Mouse (Mus musculus) intestine, postnatal 0 days (tissue): Measurements from ENCODE around the gene Taf1b. TPM values are rescaled to one million over a fixed set of nuclear protein-coding genes. Genes with fewer than 3 reads are reported as not detected.
"Not testable (repeated sequence)": the region's sequence is repeated elsewhere in the genome, so short reads cannot be mapped to it uniquely, and the experiment has no call there.

Source experiments
- ATAC-seq: fragments of 200-750 bp; cut with Nextera tagmentation; 2 replicates; pipeline ENCODE4 v1.8.0; 2017; ENCODE audit warnings: mild to moderate bottlenecking, moderate TSS enrichment, moderate library complexity
- H3K27ac ChIP-seq: fragments of 300-500 bp; sonication (generic); 2 replicates; pipeline ENCODE4 v1.5.1; 2014; ENCODE audit warnings: mild to moderate bottlenecking, low read depth, low read length, moderate library complexity
- H3K27me3 ChIP-seq: fragments of 300-500 bp; sonication (generic); replicated peaks from 2 replicates; pipeline ENCODE4 v1.6.1; 2014; ENCODE audit warnings: low read length, mixed read lengths; ENCODE audit not compliant: control insufficient read depth, insufficient read depth
- H3K36me3 ChIP-seq: fragments of 300-500 bp; sonication (generic); 2 replicates; pipeline ENCODE4 v1.6.1; 2014; ENCODE audit warnings: mild to moderate bottlenecking, moderate library complexity; ENCODE audit not compliant: control insufficient read depth, insufficient read depth
- H3K4me1 ChIP-seq: fragments of 300-500 bp; sonication (generic); replicated peaks from 2 replicates; pipeline ENCODE4 v1.6.1; 2014; ENCODE audit warnings: antibody characterized with exemption, low read length, mixed read lengths; ENCODE audit not compliant: control insufficient read depth, insufficient read depth
- H3K4me2 ChIP-seq: fragments of 300-500 bp; sonication (generic); replicated peaks from 2 replicates; pipeline ENCODE4 v1.6.1; 2014; ENCODE audit warnings: low read depth, mild to moderate bottlenecking, moderate library complexity
- H3K4me3 ChIP-seq: fragments of 300-500 bp; sonication (generic); 2 replicates; pipeline ENCODE4 v1.5.1; 2014; ENCODE audit warnings: low read depth, low read length
- H3K9ac ChIP-seq: fragments of 300-500 bp; sonication (generic); 2 replicates; pipeline ENCODE4 v1.6.1; 2014; ENCODE audit warnings: mild to moderate bottlenecking, low read depth, low read length
- H3K9me3 ChIP-seq: fragments of 300-500 bp; sonication (generic); 2 replicates; pipeline ENCODE4 v1.6.1; 2016; ENCODE audit warnings: mixed run types; ENCODE audit not compliant: control insufficient read depth
- CTCF ChIP-seq: sonication (generic); IDR thresholded peaks from 2 replicates; pipeline ENCODE4 v1.5.1; 2016; ENCODE audit warnings: low read depth, mild to moderate bottlenecking, control low read depth, antibody characterized with exemption, moderate library complexity
- WGBS: fragments of 180-500 bp; shearing (Covaris S2); extraction: QIAGEN DNeasy Blood & Tissue Kit; methylation state at CpG from one replicate; pipeline ENCODE4 v1.1.7; 2014; 5-methylcytosine and 5-hydroxymethylcytosine counted together
- polyA plus RNA-seq: library from polyadenylated mRNA; unstranded; fragments of >200 nt; fragmentation: Nextera tagmentation; extraction: Ambion mirVana; gene quantifications from 2 replicates; pipeline ENCODE4 v1.2.1, GENCODE M21; 2015

The Taf1b gene
- polyA plus RNA-seq: 10.3 and 10.4 TPM in 2 replicates

DNA sequence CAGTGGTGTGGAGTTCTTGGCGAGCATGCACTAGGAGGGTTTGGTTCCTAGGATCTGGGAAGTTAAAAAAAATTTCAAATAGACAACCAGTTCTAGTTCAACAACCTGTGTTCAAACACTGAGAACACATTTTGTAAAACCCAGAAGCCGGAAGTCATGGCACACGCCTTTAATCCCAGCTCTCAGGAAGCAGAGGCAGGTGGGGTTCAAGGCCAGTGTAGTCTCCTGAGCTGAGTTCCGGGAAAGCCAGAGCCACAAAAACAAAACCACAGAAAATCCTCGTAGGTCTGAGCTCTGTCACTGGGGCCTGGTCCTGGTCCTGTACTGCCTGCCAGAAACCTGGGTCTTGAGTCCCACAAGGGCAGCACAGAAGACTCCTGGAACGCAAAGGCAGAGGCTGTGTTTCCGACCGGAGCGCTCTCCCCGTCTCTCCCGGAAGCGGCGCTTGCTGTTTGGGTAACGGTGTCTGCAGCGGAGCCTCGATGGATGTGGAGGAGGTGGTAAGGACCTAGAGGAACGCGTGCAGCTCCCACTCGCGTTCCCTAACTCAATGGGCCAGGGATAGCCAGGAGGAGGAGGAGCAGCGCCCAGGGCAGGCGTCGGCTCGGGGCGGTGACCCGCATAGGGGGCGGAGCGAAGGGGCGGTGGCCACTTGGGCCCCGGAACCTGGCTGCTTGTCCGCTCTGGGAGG lies at the start of gene Taf1b:
Gene Taf1b, plus strand, starts transcription at position 210 of the 691 bp plus-strand sequence.
- Histone ChIP-seq H3K4me2 (peak within 1 kb of the TSS; percentile 68), H3K9me3 (no peaks in the 10 kb centered on the region), H3K27me3 (no peaks in the 10 kb centered on the region), H3K4me1 (no peaks in the 10 kb centered on the region), H3K27ac (no peak within 1 kb of the TSS), H3K9ac (peak within 1 kb of the TSS; percentile 48), H3K4me3 (peak within 1 kb of the TSS; percentile 73), H3K36me3 (no peaks in the 10 kb centered on the region)
- peak; percentile 88 for ATAC-seq
- 6% methylated on average over 31 of the region's 31 CpGs for WGBS
- TF ChIP-seq CTCF: no peak

- Histone ChIP-seq H3K27me3 (no peaks in the 10 kb centered on the region), H3K27ac (no peak overlapping the region), H3K4me3 (no peak overlapping the region), H3K9me3 (no peaks in the 10 kb centered on the region), H3K36me3 (no peaks in the 10 kb centered on the region), H3K9ac (no peak overlapping the region), H3K4me1 (no peaks in the 10 kb centered on the region), H3K4me2 (no peak overlapping the region)
- 87% methylated on average over 10 of the region's 10 CpGs for WGBS
- no peak for ATAC-seq
- TF ChIP-seq CTCF: no peak
Observed at GRCm38 (mm10) chr12:24460406-24460805, 37.8 kb upstream of the Taf1b start.

DNA sequence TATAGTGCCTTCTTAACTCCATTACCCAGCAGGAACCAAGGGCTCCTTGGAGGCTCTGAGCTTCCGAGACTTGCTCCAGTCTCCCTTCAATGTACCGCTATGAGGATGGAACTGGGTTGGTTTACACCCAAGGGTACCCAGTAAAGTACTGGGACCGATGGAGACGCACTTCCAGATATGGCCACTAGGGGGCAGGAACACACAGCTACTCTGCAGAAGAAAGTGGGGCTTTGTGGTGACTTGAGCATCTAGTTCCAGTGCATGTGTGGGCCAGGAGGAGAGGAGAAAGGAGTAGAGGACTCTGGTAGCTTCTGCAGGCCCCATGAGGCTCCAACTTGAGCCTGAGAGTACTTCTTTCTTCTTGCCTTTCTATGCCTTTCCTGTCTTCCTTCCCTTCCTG lies 36.0 kb upstream of the Taf1b start:
- not testable (repeated sequence) for H3K9ac ChIP-seq, H3K27me3 ChIP-seq, ATAC-seq, H3K9me3 ChIP-seq, H3K27ac ChIP-seq, H3K4me2 ChIP-seq, H3K4me1 ChIP-seq, H3K4me3 ChIP-seq, H3K36me3 ChIP-seq
- 36% methylated on average over 4 of the region's 4 CpGs for WGBS
- peak; percentile 71 for TF ChIP-seq CTCF

DNA sequence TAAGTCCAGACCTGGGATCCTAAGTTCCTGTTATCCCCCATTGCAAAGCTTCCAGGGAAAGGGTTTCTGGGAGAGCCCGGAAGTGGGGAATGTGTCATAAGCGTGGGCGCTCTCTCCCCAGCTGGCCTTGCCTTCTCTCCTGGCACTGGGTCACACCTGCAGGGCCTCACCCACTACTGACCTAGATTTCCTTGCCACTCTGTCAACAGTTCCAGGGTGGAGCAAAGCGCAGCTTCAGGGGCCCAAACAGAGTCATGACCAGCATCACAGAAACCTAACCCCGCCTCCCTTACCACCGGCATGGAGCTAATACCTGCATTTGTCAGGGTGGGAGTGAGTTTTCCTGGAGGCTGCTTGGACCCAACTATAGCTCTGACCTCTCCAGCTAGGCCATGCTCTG lies 34.7 kb upstream of the Taf1b start:
- not testable (repeated sequence) for H3K36me3 ChIP-seq, H3K27ac ChIP-seq
- ATAC-seq: peak; percentile 78

DNA sequence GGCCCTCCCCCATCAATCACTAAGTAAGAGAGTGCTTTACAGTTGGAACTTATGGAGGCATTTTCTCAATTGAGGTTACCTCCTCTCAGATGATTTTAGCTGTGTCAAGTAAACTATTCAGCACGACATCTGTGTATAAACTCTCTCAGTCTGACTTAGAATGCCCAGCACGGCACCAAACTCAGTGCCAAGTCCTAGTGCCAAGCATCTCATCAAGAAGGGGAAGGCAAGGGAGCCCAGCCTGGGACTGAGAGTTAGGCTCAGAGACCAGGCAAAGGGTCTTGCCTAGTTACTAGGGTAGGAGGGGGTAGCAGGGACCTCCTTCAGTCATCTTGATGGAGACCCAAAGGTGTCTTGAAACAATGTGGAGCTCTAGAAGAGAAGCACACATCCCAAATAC lies 29.2 kb upstream of the Taf1b start:
- Histone ChIP-seq H3K27ac (no peak overlapping the region), H3K9ac (no peak overlapping the region), H3K36me3 (no peaks in the 10 kb centered on the region), H3K4me3 (no peak overlapping the region), H3K27me3 (no peaks in the 10 kb centered on the region), H3K4me2 (no peak overlapping the region), H3K9me3 (no peaks in the 10 kb centered on the region), H3K4me1 (no peaks in the 10 kb centered on the region)
- WGBS: 71% methylated on average over 2 of the region's 2 CpGs
- no peak for ATAC-seq
- TF ChIP-seq CTCF: no peak

More for the DNA sequence above, 34.7 kb upstream of the Taf1b start:
- H3K9ac ChIP-seq, H3K4me2 ChIP-seq, H3K4me1 ChIP-seq, H3K27me3 ChIP-seq, H3K9me3 ChIP-seq, H3K4me3 ChIP-seq: not testable (repeated sequence)
- 54% methylated on average over 6 of the region's 6 CpGs for WGBS

- no peaks in the 10 kb centered on the region for H3K4me1 ChIP-seq
- H3K27ac ChIP-seq: no peak overlapping the region
- 13% methylated on average over 4 of the region's 4 CpGs for WGBS
- TF ChIP-seq CTCF: peak; percentile 85
- H3K4me3 ChIP-seq: no peak overlapping the region
- no peaks in the 10 kb centered on the region for H3K36me3 ChIP-seq
- no peaks in the 10 kb centered on the region for H3K9me3 ChIP-seq
- no peak overlapping the region for H3K9ac ChIP-seq
- H3K4me2 ChIP-seq: no peak overlapping the region
- no peak for ATAC-seq
- no peaks in the 10 kb centered on the region for H3K27me3 ChIP-seq
Observed at GRCm38 (mm10) chr12:24470943-24471342, 27.2 kb upstream of the Taf1b start.
